Mouse (Mus musculus): Measurements from ENCODE around the gene Col4a1.
A peak's percentile ranks its signal among the peaks of the same experiment; 100 is the strongest.

Gene Col4a1

GRCm38 (mm10) chr8:11173284-11174191, 139.1 kb downstream of the Col4a1 start:
- peak; percentile 66 for DNase-seq

GRCm38 (mm10) chr8:11171526-11171925, 141.1 kb downstream of the Col4a1 start:
- DNase-seq: peak; percentile 22

DNA sequence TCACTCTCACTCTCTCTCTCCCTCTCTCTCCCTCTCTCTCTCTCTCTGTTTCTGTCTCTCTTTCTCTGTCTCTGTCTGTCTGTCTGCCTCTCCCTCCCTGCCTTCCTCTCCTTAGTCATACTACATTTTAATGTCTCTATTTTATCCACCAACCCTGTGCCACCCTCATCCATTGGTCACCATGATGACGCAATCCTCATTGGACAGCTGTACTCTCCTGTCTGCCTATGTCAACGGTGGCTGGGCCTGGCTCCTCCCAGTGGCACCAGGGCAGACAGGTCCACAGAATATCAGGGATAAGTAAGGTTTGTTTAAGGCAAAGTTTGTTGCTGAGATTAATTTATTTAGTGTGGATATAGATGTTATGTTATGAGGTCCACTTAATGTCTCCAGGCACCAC, 143.2 kb downstream of the Col4a1 start:
- DNase-seq: no peak

DNA sequence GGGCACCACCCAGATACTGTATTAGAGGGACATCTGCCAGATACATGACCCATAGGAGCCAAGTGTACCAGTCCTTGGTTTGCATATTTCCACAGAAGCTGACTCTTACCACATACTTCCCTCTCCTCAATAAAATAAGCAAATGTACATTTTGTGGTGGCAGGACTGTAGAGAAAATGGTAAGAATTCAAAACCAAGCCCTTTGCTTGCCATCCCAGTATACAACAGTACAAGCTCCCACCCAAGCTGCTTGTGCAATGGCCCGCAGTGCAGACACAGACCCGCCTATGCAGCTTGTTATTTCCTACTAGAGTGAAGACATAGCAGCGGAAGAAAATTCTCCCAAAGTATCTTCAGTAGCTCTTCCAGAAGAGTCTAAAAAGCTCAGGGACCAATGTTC, 143.8 kb downstream of the Col4a1 start:
- DNase-seq: no peak

DNA sequence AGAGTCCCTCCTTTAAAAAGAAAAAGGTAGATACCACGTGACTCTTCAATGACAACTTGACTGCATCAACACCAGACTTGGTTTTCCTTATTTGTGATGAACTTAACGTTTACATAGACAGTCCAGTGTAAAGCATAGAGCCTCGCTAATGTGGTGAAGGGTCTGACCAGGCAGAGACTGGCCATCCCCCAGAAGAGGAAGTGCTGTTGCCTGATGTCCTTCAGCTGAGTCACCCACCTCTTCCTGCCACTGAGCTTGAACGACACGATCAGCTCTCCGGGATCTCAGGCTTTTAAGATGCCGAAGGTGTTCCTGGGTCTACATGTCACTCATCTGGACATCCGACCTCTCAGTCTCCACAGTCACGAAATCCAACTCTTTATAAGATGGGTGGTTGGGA, 144.7 kb downstream of the Col4a1 start:
- no peak for DNase-seq

GRCm38 (mm10) chr8:11165592-11165991, 147.0 kb downstream of the Col4a1 start:
- DNase-seq: no peak

DNA sequence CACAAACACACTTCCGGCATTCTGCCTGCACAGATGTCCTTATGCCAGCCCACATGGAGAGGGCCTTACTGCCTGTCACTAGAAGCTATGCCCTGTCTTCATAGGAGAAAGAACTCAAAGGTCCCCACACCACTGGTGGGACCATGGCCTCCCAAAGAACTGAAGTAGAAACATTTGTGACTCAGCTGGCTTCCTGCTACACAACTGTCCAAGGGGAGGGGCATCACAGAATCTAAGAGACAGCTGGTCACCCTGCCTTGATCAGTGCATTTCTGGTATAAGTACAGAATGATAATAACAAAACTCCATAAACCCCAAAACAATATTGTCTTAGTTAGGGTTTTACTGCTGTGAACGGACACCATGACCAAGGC, 156.3 kb downstream of the Col4a1 start:
- no peak for DNase-seq

GRCm38 (mm10) chr8:11155579-11156318, 156.9 kb downstream of the Col4a1 start:
- no peak for DNase-seq

DNA sequence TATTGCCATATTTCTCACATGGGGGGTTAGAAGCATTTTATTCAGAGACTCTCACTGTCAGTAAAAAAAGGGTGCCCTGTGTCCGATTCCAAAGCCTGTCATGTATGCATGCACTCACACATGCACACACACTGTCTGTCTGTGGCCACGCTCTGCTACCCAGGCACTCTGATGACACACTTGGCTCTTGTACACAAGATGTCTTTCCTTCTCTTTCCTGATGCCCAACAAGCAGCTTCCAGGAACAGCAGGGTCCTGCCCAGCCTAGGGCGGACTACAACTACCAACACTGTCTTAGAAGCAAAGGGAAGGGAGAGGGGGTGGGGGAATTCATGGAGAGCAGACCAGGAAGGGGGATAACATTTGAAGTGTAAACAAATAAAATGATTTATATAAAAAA, 162.4 kb downstream of the Col4a1 start:
- no peak for DNase-seq

DNA sequence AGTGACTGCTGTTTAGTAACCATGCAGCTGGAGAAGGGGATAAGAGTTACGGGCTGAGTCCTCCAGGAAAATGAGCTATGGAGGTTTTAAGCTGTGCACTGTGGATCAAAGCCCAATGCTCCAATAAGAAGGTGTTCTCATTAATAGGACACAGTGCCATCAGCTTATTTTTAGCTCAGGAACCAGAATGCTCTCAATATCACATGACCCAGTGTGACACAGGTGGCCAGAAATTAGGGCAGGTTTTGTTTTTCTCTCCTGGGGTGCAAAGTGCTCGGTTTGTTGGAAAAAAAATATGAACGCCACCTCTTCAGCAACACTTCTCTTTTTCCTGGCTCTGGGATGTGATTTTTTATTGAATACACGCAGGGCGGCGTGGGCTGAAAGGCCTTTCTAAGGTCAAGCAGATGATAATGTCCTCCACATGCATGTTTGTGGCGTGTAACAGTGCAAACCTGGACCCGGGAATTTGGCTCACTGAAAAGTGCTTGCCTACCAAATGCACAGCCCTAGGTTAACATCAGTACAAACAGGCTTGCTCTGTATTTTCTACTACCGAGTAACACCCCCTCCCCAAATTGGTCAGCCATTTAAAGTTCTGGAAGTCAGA, 163.3 kb downstream of the Col4a1 start:
- DNase-seq: no peak

DNA sequence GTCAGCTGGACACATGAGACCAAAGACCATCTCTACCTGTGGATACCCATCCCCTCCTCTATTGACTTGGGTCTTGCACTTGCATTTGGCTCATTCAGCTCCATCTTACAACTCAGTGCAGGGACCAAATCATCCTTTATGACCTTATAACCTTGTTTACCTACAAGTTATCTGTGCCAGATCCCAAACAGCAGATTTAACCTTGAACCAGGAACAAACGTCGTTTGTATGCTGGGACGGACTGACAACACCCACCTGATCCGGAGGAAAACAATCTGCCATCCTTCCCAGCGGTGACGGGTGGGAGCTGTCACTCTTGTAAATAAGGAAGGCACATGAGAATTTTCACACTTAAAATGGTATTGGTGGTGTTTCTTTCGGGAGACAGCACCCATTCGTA, 163.8 kb downstream of the Col4a1 start:
- DNase-seq: no peak

Measured in lung, postnatal 14 days (tissue).